Mouse (Mus musculus) left cerebral cortex, postnatal 25 days (tissue): ENCODE measurements at regions not wholly inside any gene's neighbourhood (a gene's known extent, or its start where the extent isn't known, plus 50 kb on each side); places are given as distances from the start of the nearest gene placed in this dataset.

Source experiments
- DNase-seq, 2 experiments: peaks; one replicate each; pipeline ENCODE4 v3.0.0; 2022; ENCODE audit warnings: low spot score in 2 of 2, mixed read lengths in 1 of 2
- intact Hi-C: fragments of 180-260 bp; cut with DNase I; formaldehyde crosslinking; loops from one replicate; pipeline ENCODE4 v1.15.1; 2025

- DNase-seq: no peak
- intact Hi-C loops: no loop called here
These were observed 64.0 kb downstream of the Slitrk5 start for GRCm38 (mm10) chr14:111738943-111739342.

- intact Hi-C loops: no loop called here
- no peak for DNase-seq
These were observed 88.7 kb downstream of the Slitrk5 start for GRCm38 (mm10) chr14:111763616-111764015.

GRCm38 (mm10) chr14:111778152-111778551 lies 103.3 kb downstream of the Slitrk5 start:
- intact Hi-C loops: no loop called here
- DNase-seq: no peak

- DNase-seq: no peak
- intact Hi-C loops: no loop called here
These were observed 133.1 kb downstream of the Slitrk5 start for GRCm38 (mm10) chr14:111808025-111808424.

- DNase-seq: no peak
- intact Hi-C loops: no loop called here
These were observed 135.0 kb downstream of the Slitrk5 start for GRCm38 (mm10) chr14:111809871-111810270.

- peak in 1 of 2 experiments; percentile 74 for DNase-seq
- intact Hi-C loops: loop anchor here (5.0 kb wide), 1 partner anchor 65 kb away; no protein-coding TSS in a partner anchor
These were observed 147.3 kb downstream of the Slitrk5 start for GRCm38 (mm10) chr14:111822047-111822730.
